Mouse (Mus musculus) forebrain, embryonic 14.5 days (tissue): ENCODE measurements around the gene Gm5152. TPM values are rescaled to one million over a fixed set of nuclear protein-coding genes. Genes with fewer than 3 reads are reported as not detected.
"Not testable (repeated sequence)": the region's sequence is repeated elsewhere in the genome, so short reads cannot be mapped to it uniquely, and the experiment has no call there.

Source experiments
- ATAC-seq: fragments of 200-750 bp; cut with Nextera tagmentation; 2 replicates; pipeline ENCODE4 v1.8.0; 2017; ENCODE audit warnings: mild to moderate bottlenecking, moderate library complexity
- DNase-seq: peaks from one replicate; pipeline ENCODE4 v3.0.0-alpha.2; 2015; ENCODE audit warnings: low spot score
- H3K27ac ChIP-seq: fragments of 300-500 bp; sonication (generic); 2 replicates; pipeline ENCODE4 v1.5.1; 2014; ENCODE audit warnings: low read depth, mild to moderate bottlenecking, control low read depth, low read length, moderate library complexity
- H3K27me3 ChIP-seq: fragments of 300-500 bp; sonication (generic); replicated peaks from 2 replicates; pipeline ENCODE4 v1.6.1; 2014; ENCODE audit warnings: low read length, control low read depth, mixed read lengths; ENCODE audit not compliant: control insufficient read depth, insufficient read depth
- H3K36me3 ChIP-seq: fragments of 300-500 bp; sonication (generic); 2 replicates; pipeline ENCODE4 v1.6.1; 2014; ENCODE audit warnings: low read length, control low read depth; ENCODE audit not compliant: control insufficient read depth, insufficient read depth
- H3K4me1 ChIP-seq: fragments of 300-500 bp; sonication (generic); 2 replicates; pipeline ENCODE4 v1.6.1; 2014; ENCODE audit warnings: antibody characterized with exemption, low read length, control low read depth; ENCODE audit not compliant: control insufficient read depth, insufficient read depth
- H3K4me2 ChIP-seq: fragments of 300-500 bp; sonication (generic); 2 replicates; pipeline ENCODE4 v1.6.1; 2014; ENCODE audit warnings: mild to moderate bottlenecking, control low read depth, low read length
- H3K4me3 ChIP-seq: fragments of 300-500 bp; sonication (generic); 2 replicates; pipeline ENCODE4 v1.5.1; 2014; ENCODE audit warnings: low read depth, low read length, control low read depth
- H3K9ac ChIP-seq: fragments of 300-500 bp; sonication (generic); 2 replicates; pipeline ENCODE4 v1.6.1; 2014; ENCODE audit warnings: mild to moderate bottlenecking, low read length, control low read depth, moderate library complexity
- H3K9me3 ChIP-seq: fragments of 300-500 bp; sonication (generic); replicated peaks from 2 replicates; pipeline ENCODE4 v1.6.1; 2016; ENCODE audit warnings: low read length, control low read depth, mixed read lengths; ENCODE audit not compliant: control insufficient read depth
- WGBS: fragments of 180-500 bp; shearing (Covaris S2); extraction: QIAGEN DNeasy Blood & Tissue Kit; methylation state at CpG from one replicate; pipeline ENCODE4 v1.1.7; 2014; 5-methylcytosine and 5-hydroxymethylcytosine counted together
- polyA plus RNA-seq: library from polyadenylated mRNA; unstranded; fragments of >200 nt; fragmentation: Nextera tagmentation; extraction: Ambion mirVana; gene quantifications from 2 replicates; pipeline ENCODE4 v1.2.1, GENCODE M21; 2014

Gm5152 gene
- not detected in 2 replicates for polyA plus RNA-seq

DNA sequence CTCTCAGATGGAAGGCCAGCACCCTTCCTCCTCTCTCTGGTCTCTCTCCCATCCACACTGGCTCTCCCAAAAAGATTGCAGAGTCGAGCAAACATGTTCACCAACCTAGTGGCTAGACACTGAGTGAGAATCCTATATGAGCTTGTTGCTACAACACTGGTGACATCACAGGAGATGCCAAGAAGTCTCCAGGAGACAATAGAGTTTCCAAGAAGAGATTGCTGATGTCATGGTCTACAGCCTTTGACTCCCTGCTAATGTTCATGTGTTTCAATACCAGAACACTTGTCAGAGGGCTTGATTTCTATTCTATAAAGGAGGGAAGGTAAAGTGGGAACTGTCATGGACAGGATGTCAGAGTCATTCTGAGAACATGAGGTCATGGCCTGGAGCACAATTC is at the start of gene Gm5152:
Gene Gm5152 (minus strand): TSS at position 101 of the 400 bp plus-strand sequence.
- H3K27ac ChIP-seq, DNase-seq, H3K4me2 ChIP-seq, H3K4me1 ChIP-seq, ATAC-seq, H3K9ac ChIP-seq, H3K27me3 ChIP-seq, H3K4me3 ChIP-seq, H3K36me3 ChIP-seq, H3K9me3 ChIP-seq: not testable (repeated sequence)
- no CpG with 5 or more reads among the region's 1 CpGs for WGBS

DNA sequence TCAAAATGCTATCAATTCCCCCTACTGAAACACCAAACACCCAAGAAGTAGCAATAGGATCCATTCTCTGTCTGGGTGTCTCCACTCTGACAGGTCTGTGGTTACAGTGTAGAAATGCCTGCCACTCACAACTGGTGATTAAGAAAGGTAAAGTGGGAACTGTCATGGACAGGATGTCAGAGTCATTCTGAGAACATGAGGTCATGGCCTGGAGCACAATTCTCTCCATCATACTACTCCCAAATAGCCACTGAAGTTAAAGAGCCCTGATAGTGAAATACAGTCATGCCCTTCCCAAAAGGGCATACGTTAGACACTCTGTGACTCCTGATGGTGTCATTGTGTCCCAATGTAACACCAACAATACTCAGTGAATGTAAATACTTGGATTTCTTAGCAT is 8.4 kb upstream of the Gm5152 start:
- not testable (repeated sequence) for H3K9me3 ChIP-seq, H3K27me3 ChIP-seq, H3K36me3 ChIP-seq, H3K9ac ChIP-seq, ATAC-seq, H3K4me1 ChIP-seq, DNase-seq, H3K4me2 ChIP-seq, H3K4me3 ChIP-seq, H3K27ac ChIP-seq
- 90% methylated on average over 1 of the region's 1 CpGs for WGBS

DNA sequence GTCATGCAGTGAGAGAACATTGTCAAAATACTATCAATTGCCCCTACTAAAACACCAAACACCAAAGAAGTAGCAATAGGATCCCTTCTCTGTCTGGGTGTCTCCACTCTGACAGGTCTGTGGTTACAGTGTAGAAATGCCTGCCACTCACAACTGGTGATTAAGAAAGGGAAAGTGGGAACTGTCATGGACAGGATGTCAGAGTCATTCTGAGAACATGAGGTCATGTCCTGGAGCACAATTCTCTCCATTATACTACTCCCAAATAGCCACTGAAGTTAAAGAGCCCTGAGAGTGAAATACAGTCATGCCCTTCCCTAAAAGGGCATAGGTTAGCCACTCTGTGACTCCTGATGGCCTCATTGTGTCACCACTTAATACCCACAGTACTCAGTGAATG is 556 bp downstream of the Gm5152 start:
- H3K27ac ChIP-seq, H3K4me3 ChIP-seq, H3K9ac ChIP-seq, H3K9me3 ChIP-seq, DNase-seq, H3K4me2 ChIP-seq, H3K36me3 ChIP-seq, ATAC-seq, H3K27me3 ChIP-seq, H3K4me1 ChIP-seq: not testable (repeated sequence)

DNA sequence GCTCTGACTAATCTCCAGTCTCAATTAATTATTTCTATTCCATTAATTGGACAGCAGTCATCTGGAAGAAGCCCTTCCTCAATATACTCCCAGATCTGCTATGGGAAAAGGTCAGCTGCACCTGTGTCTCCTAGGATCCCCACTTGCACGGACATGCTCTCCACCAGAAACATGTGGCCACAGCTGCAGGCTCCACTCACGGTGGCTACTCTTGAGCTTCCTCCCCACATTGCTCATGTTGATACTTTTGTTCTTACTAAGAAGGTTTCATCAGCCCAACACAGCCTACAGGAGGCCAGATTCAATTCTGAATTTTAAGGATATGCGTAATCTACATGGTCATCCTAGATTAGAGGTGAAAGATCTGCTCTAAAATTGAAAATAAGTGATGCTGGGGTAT is 5.9 kb downstream of the Gm5152 start:
- H3K4me1 ChIP-seq, H3K4me2 ChIP-seq, H3K9me3 ChIP-seq, H3K27me3 ChIP-seq, ATAC-seq, H3K36me3 ChIP-seq, H3K27ac ChIP-seq, H3K9ac ChIP-seq, DNase-seq, H3K4me3 ChIP-seq: not testable (repeated sequence)
- WGBS = 87% methylated on average over 3 of the region's 3 CpGs

DNA sequence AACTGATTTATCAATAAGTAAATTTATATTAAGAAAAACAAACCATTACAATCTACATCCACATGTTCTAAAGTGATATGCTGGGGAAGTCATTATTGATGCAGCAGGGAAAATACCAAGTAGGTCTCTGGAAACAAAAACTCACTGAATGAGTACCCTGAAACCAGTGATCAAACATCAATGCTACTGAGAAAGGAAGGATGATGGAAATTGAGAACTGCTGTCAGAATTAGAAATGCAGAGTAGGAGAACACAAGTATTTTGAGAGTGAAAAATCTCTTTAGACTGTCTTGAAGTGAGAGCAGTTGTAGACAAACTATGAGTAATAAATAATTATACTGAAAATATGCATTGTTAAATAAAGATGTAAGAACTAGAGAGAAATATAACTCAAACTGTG is 26.0 kb downstream of the Gm5152 start:
- Histone ChIP-seq H3K36me3 (no peaks in the 10 kb centered on the region), H3K27ac (no peak overlapping the region), H3K4me2 (no peak overlapping the region), H3K9me3 (no peaks in the 10 kb centered on the region), H3K4me3 (no peak overlapping the region), H3K27me3 (no peaks in the 10 kb centered on the region), H3K9ac (no peak overlapping the region), H3K4me1 (no peaks in the 10 kb centered on the region)
- no peak for ATAC-seq
- no peak for DNase-seq

DNA sequence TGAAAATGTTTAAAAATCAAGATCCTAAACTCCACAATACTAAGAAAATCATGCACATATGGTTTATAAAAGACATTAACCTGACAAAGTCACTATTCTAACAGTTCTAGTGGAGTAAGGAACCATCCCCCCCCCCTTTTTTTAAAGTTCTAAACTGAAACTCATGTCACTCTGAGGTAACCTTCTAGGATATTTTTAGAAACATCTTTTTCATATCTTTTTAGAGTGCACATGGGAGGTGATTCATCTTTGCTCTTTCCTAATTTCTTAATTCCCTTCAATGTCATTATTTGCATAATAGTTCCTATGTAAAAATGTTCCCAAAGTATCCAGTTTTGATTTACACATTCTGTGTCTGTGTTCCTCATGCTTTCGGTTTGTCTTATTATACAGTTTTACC is 43.3 kb downstream of the Gm5152 start:
- H3K4me2 ChIP-seq = no peak overlapping the region
- no peak overlapping the region for H3K27ac ChIP-seq
- H3K4me1 ChIP-seq = no peaks in the 10 kb centered on the region
- H3K36me3 ChIP-seq = no peaks in the 10 kb centered on the region
- DNase-seq (no peak), ATAC-seq (no peak)
- H3K9me3 ChIP-seq = no peaks in the 10 kb centered on the region
- no peak overlapping the region for H3K4me3 ChIP-seq
- H3K27me3 ChIP-seq = no peaks in the 10 kb centered on the region
- H3K9ac ChIP-seq = no peak overlapping the region
- 88% methylated on average over 1 of the region's 1 CpGs for WGBS

DNA sequence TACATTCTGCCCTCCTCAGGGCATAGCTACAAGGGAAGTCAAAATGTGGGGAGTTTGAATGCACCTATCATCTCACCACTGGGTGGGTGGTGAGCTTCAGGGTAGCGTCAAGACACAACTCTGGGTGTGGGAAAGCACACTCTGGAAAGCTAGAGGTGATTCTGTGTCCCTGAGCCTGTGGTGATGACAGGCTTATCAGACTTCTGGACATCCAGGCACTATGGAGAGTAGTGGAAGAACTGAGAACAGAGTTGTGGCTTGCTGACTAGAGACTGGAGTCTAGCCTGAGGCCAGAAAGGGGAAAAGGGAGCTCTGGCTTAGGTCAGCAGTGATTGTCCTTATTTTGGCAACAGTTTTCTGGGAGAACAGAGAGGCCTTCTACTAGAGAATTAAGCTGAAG is 49.4 kb downstream of the Gm5152 start:
- Histone ChIP-seq H3K27me3 (no peaks in the 10 kb centered on the region), H3K4me3 (no peak overlapping the region), H3K36me3 (no peaks in the 10 kb centered on the region), H3K27ac (no peak overlapping the region), H3K4me2 (no peak overlapping the region), H3K9ac (no peak overlapping the region), H3K4me1 (no peaks in the 10 kb centered on the region), H3K9me3 (no peaks in the 10 kb centered on the region)
- DNase-seq (no peak), ATAC-seq (no peak)
- WGBS = 91% methylated on average over 1 of the region's 1 CpGs
